Mouse (Mus musculus) limb, embryonic 12.5 days (tissue): ENCODE data around the gene Pacsin1. TPM values are rescaled to one million over a fixed set of nuclear protein-coding genes. Genes with fewer than 3 reads are reported as not detected.
"Not testable (repeated sequence)": the region's sequence is repeated elsewhere in the genome, so short reads cannot be mapped to it uniquely, and the experiment has no call there.

Experiments
- ATAC-seq: fragments of 200-750 bp; cut with Nextera tagmentation; 2 replicates; pipeline ENCODE4 v1.8.0; 2017; ENCODE audit warnings: low read depth, moderate TSS enrichment; ENCODE audit not compliant: insufficient number of reproducible peaks, insufficient read depth, low FRiP score, low TSS enrichment
- H3K27ac ChIP-seq: fragments of 300-500 bp; sonication (generic); 2 replicates; pipeline ENCODE4 v1.5.1; 2016; ENCODE audit warnings: mild to moderate bottlenecking, moderate library complexity
- H3K27me3 ChIP-seq: fragments of 300-500 bp; sonication (generic); 2 replicates; pipeline ENCODE4 v1.6.1; 2016; ENCODE audit warnings: mild to moderate bottlenecking, moderate library complexity
- H3K36me3 ChIP-seq: fragments of 300-500 bp; sonication (generic); 2 replicates; pipeline ENCODE4 v1.6.1; 2016; ENCODE audit warnings: mild to moderate bottlenecking, moderate library complexity
- H3K4me1 ChIP-seq: fragments of 300-500 bp; sonication (generic); replicated peaks from 2 replicates; pipeline ENCODE4 v1.6.1; 2016
- H3K4me2 ChIP-seq: fragments of 300-500 bp; sonication (generic); 2 replicates; pipeline ENCODE4 v1.6.1; 2016; ENCODE audit warnings: mild to moderate bottlenecking, moderate library complexity
- H3K4me3 ChIP-seq: fragments of 300-500 bp; sonication (generic); replicated peaks from 2 replicates; pipeline ENCODE4 v1.5.1; 2016; ENCODE audit warnings: mild to moderate bottlenecking
- H3K9ac ChIP-seq: fragments of 300-500 bp; sonication (generic); replicated peaks from 2 replicates; pipeline ENCODE4 v1.6.1; 2016; ENCODE audit warnings: mild to moderate bottlenecking, moderate library complexity
- H3K9me3 ChIP-seq: fragments of 300-500 bp; sonication (generic); 2 replicates; pipeline ENCODE4 v1.6.1; 2016; ENCODE audit warnings: mild to moderate bottlenecking, moderate library complexity
- WGBS: fragments of 180-500 bp; shearing (Covaris S2); methylation state at CpG from one replicate; pipeline ENCODE4 v1.1.7; 2016; 5-methylcytosine and 5-hydroxymethylcytosine counted together
- polyA plus RNA-seq: library from polyadenylated mRNA; unstranded; fragments of >200 nt; fragmentation: Nextera tagmentation; extraction: Ambion mirVana; gene quantifications from 2 replicates; pipeline ENCODE4 v1.2.1, GENCODE M21; 2016

Pacsin1 gene
- polyA plus RNA-seq, 1 experiment from 2014 or later: 4.3 TPM

GRCm38 (mm10) chr17:27637333-27637732 is 18.0 kb upstream of the Pacsin1 start:
- Histone ChIP-seq H3K4me2 (no peak overlapping the region), H3K9ac (no peak overlapping the region), H3K27ac (no peak overlapping the region), H3K9me3 (no peaks in the 10 kb centered on the region), H3K27me3 (no peaks in the 10 kb centered on the region), H3K36me3 (peaks cover 18% of the 10 kb centered on the region), H3K4me1 (peaks cover 26% of the 10 kb centered on the region), H3K4me3 (no peak overlapping the region)
- 77% methylated on average over 9 of the region's 9 CpGs for WGBS
- no peak for ATAC-seq

GRCm38 (mm10) chr17:27638921-27639332 is 16.4 kb upstream of the Pacsin1 start:
- H3K27ac ChIP-seq: no peak overlapping the region
- 80% methylated on average over 20 of the region's 20 CpGs for WGBS
- H3K9me3 ChIP-seq: no peaks in the 10 kb centered on the region
- no peak overlapping the region for H3K4me3 ChIP-seq
- H3K4me1 ChIP-seq: peaks cover 20% of the 10 kb centered on the region
- peaks cover 2% of the 10 kb centered on the region for H3K36me3 ChIP-seq
- H3K9ac ChIP-seq: no peak overlapping the region
- no peak for ATAC-seq
- no peak overlapping the region for H3K4me2 ChIP-seq
- H3K27me3 ChIP-seq: no peaks in the 10 kb centered on the region; the same call in 1 of the 2 replicates

GRCm38 (mm10) chr17:27639851-27640250 is 15.5 kb upstream of the Pacsin1 start:
- H3K9me3 ChIP-seq, H3K4me3 ChIP-seq, H3K36me3 ChIP-seq, H3K9ac ChIP-seq, H3K27ac ChIP-seq, H3K27me3 ChIP-seq, ATAC-seq, H3K4me2 ChIP-seq: not testable (repeated sequence)
- 93% methylated on average over 6 of the region's 6 CpGs for WGBS
- H3K4me1 ChIP-seq: peaks cover 19% of the 10 kb centered on the region

- H3K36me3 ChIP-seq: no peaks in the 10 kb centered on the region
- H3K4me2 ChIP-seq: peak overlapping the region; percentile 8; the same call in 1 of the 2 replicates
- H3K27me3 ChIP-seq: no peaks in the 10 kb centered on the region; the same call in 1 of the 2 replicates
- no peak overlapping the region for H3K4me3 ChIP-seq
- H3K4me1 ChIP-seq: peaks cover 10% of the 10 kb centered on the region
- no peak for ATAC-seq
- 11% methylated on average over 12 of the region's 12 CpGs for WGBS
- H3K27ac ChIP-seq: no peak overlapping the region
- peak overlapping the region; percentile 42 for H3K9ac ChIP-seq
- H3K9me3 ChIP-seq: no peaks in the 10 kb centered on the region
Observed at GRCm38 (mm10) chr17:27642491-27643062, 12.7 kb upstream of the Pacsin1 start.

- no peak for ATAC-seq
- Histone ChIP-seq H3K27me3 (no peaks in the 10 kb centered on the region; the same call in 1 of the 2 replicates), H3K4me1 (peaks cover 10% of the 10 kb centered on the region), H3K4me3 (no peak overlapping the region), H3K9me3 (no peaks in the 10 kb centered on the region), H3K9ac (no peak overlapping the region), H3K36me3 (no peaks in the 10 kb centered on the region), H3K27ac (no peak overlapping the region), H3K4me2 (no peak overlapping the region)
- WGBS: 24% methylated on average over 6 of the region's 6 CpGs
Observed at GRCm38 (mm10) chr17:27643101-27643500, 12.2 kb upstream of the Pacsin1 start.

- Histone ChIP-seq H3K9ac (no peak overlapping the region), H3K27me3 (no peaks in the 10 kb centered on the region; the same call in 1 of the 2 replicates), H3K36me3 (no peaks in the 10 kb centered on the region), H3K9me3 (no peaks in the 10 kb centered on the region), H3K4me2 (no peak overlapping the region), H3K4me1 (peaks cover 10% of the 10 kb centered on the region), H3K4me3 (no peak overlapping the region), H3K27ac (no peak overlapping the region)
- 84% methylated on average over 9 of the region's 9 CpGs for whole genome bisulfite sequencing
- no peak for ATAC-seq
Observed at GRCm38 (mm10) chr17:27643756-27644155, 11.6 kb upstream of the Pacsin1 start.

- Histone ChIP-seq H3K27me3 (no peaks in the 10 kb centered on the region; the same call in 1 of the 2 replicates), H3K9me3 (no peaks in the 10 kb centered on the region), H3K4me2 (no peak overlapping the region), H3K4me1 (peaks cover 10% of the 10 kb centered on the region), H3K4me3 (no peak overlapping the region), H3K27ac (no peak overlapping the region), H3K9ac (no peak overlapping the region), H3K36me3 (no peaks in the 10 kb centered on the region)
- no peak for ATAC-seq
- 47% methylated on average over 2 of the region's 2 CpGs for WGBS
Observed at GRCm38 (mm10) chr17:27644572-27644971, 10.7 kb upstream of the Pacsin1 start.

- no peaks in the 10 kb centered on the region for H3K9me3 ChIP-seq
- H3K4me2 ChIP-seq: no peak overlapping the region
- H3K27ac ChIP-seq: no peak overlapping the region
- ATAC-seq: no peak
- no peak overlapping the region for H3K4me3 ChIP-seq
- H3K9ac ChIP-seq: no peak overlapping the region
- H3K36me3 ChIP-seq: no peaks in the 10 kb centered on the region
- no peaks in the 10 kb centered on the region; the same call in 1 of the 2 replicates for H3K27me3 ChIP-seq
- peaks cover 10% of the 10 kb centered on the region for H3K4me1 ChIP-seq
- WGBS: 33% methylated on average over 7 of the region's 7 CpGs
Observed at GRCm38 (mm10) chr17:27645807-27646206, 9.5 kb upstream of the Pacsin1 start.

- H3K9me3 ChIP-seq: 0 out of 2 replicates have a peak, but pooled peaks cover 2% of the 10 kb centered on the region
- H3K27me3 ChIP-seq: peaks cover 15% of the 10 kb centered on the region
- H3K4me2 ChIP-seq: no peak overlapping the region
- WGBS: 12% methylated on average over 12 of the region's 12 CpGs
- peaks cover 3% of the 10 kb centered on the region for H3K4me1 ChIP-seq
- H3K9ac ChIP-seq: no peak overlapping the region
- H3K27ac ChIP-seq: no peak overlapping the region
- no peak overlapping the region for H3K4me3 ChIP-seq
- H3K36me3 ChIP-seq: no peaks in the 10 kb centered on the region
- ATAC-seq: no peak
Observed at GRCm38 (mm10) chr17:27650160-27650559, 5.1 kb upstream of the Pacsin1 start.

GRCm38 (mm10) chr17:27650586-27650985 is 4.7 kb upstream of the Pacsin1 start:
- WGBS: 71% methylated on average over 13 of the region's 13 CpGs
- ATAC-seq: no peak

GRCm38 (mm10) chr17:27652046-27652790 is 3.1 kb upstream of the Pacsin1 start:
- no peak overlapping the region for H3K27ac ChIP-seq
- no peak overlapping the region for H3K4me3 ChIP-seq
- H3K36me3 ChIP-seq: no peaks in the 10 kb centered on the region
- peaks cover 17% of the 10 kb centered on the region for H3K4me1 ChIP-seq
- H3K9me3 ChIP-seq: 0 out of 2 replicates have a peak, but pooled peaks cover 2% of the 10 kb centered on the region
- no peak overlapping the region for H3K9ac ChIP-seq
- ATAC-seq: no peak
- H3K27me3 ChIP-seq: peaks cover 35% of the 10 kb centered on the region
- WGBS: 86% methylated on average over 23 of the region's 23 CpGs
- H3K4me2 ChIP-seq: no peak overlapping the region

More at GRCm38 (mm10) chr17:27650586-27650985, 4.7 kb upstream of the Pacsin1 start:
- Histone ChIP-seq H3K36me3 (no peaks in the 10 kb centered on the region), H3K4me2 (no peak overlapping the region), H3K9me3 (0 out of 2 replicates have a peak, but pooled peaks cover 2% of the 10 kb centered on the region), H3K9ac (no peak overlapping the region), H3K4me3 (no peak overlapping the region), H3K27me3 (peaks cover 19% of the 10 kb centered on the region), H3K27ac (no peak overlapping the region), H3K4me1 (peaks cover 6% of the 10 kb centered on the region)
